Mouse (Mus musculus): ENCODE measurements at regions not wholly inside any gene's neighbourhood (a gene's known extent, or its start where the extent isn't known, plus 50 kb on each side); places are given as distances from the start of the nearest gene placed in this dataset.

DNA sequence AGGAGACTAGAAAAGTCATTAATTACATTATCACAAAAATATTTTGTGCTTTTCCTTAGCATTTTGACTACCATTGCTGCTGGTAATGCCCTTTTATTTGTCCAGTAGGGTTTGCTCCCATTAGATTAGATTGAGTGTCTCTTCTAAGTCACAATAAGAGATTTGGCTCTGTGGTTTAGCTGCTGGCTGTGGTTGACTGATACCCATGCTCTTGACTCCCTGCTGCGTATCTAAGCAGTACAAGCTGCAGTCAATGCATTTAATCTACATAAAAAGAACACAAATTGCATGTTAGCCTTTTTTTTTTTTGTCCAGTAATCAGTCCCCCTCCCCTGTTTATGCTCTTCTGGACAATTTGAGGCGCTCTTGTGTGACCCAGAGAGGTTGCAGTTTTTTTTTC is 133.0 kb upstream of the Rai2 start:
- Histone ChIP-seq H3K9me3 (replicated peaks; ENCODE audit: control insufficient read depth, low read length) (no peaks in the 10 kb centered on the region), H3K36me3 (ENCODE audit: control insufficient read depth, insufficient read depth, low read length) (no peaks in the 10 kb centered on the region), H3K27me3 (ENCODE audit: control insufficient read depth, insufficient read depth, low read length) (no peaks in the 10 kb centered on the region), H3K4me2 (no peak overlapping the region), H3K4me3 (ENCODE audit: low read depth, low read length) (no peak overlapping the region), H3K4me1 (ENCODE audit: control insufficient read depth, insufficient read depth, low read length) (no peaks in the 10 kb centered on the region), H3K9ac (ENCODE audit: low read depth, low read length) (no peak overlapping the region), H3K27ac (ENCODE audit: low read depth, low read length) (no peak overlapping the region)
- 61% methylated on average over 2 of the region's 2 CpGs for WGBS (ENCODE audit: insufficient replicate concordance)
- ATAC-seq (replicated peaks; ENCODE audit: insufficient number of reproducible peaks, low FRiP score, low TSS enrichment), result no peak

GRCm38 (mm10) chrX:161633869-161634268 is 83.0 kb upstream of the Rai2 start:
- H3K36me3 ChIP-seq (ENCODE audit: control insufficient read depth, insufficient read depth, low read length), result no peaks in the 10 kb centered on the region
- 88% methylated on average over 5 of the region's 5 CpGs for WGBS (ENCODE audit: insufficient replicate concordance)
- no peak overlapping the region for H3K27ac ChIP-seq (ENCODE audit: low read depth, low read length)
- no peaks in the 10 kb centered on the region for H3K27me3 ChIP-seq (ENCODE audit: control insufficient read depth, insufficient read depth, low read length)
- no peaks in the 10 kb centered on the region for H3K4me1 ChIP-seq (ENCODE audit: control insufficient read depth, insufficient read depth, low read length)
- no peak overlapping the region for H3K4me2 ChIP-seq
- H3K4me3 ChIP-seq (ENCODE audit: low read depth, low read length), result no peak overlapping the region
- ATAC-seq (replicated peaks; ENCODE audit: insufficient number of reproducible peaks, low FRiP score, low TSS enrichment), result no peak
- no peak overlapping the region for H3K9ac ChIP-seq (ENCODE audit: low read depth, low read length)
- H3K9me3 ChIP-seq (replicated peaks; ENCODE audit: control insufficient read depth, low read length), result no peaks in the 10 kb centered on the region

DNA sequence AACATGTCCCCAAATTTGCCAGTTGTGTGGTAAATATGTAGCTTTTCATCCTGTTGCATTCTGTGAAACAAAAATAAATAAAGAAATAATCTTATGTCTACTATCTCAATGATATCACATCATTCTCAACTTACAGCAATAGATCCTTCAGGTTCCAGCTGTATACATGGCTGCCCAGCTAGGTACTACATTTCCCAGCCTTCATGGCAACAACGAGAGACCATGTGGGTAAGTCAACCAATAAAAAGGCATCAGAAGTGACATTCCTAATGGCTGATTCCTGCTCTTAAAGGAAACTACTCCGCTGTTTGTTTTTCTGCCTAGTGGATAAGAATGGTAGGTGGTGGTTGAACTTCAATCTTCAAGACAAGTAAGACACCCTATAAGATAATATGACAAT is 82.5 kb upstream of the Rai2 start:
- no peaks in the 10 kb centered on the region for H3K9me3 ChIP-seq (replicated peaks; ENCODE audit: control insufficient read depth, low read length)
- no peaks in the 10 kb centered on the region for H3K36me3 ChIP-seq (ENCODE audit: control insufficient read depth, insufficient read depth, low read length)
- H3K27ac ChIP-seq (ENCODE audit: low read depth, low read length), result no peak overlapping the region
- WGBS (ENCODE audit: insufficient replicate concordance), result 64% methylated on average over 2 of the region's 2 CpGs
- H3K4me2 ChIP-seq, result no peak overlapping the region
- no peak for ATAC-seq (replicated peaks; ENCODE audit: insufficient number of reproducible peaks, low FRiP score, low TSS enrichment)
- H3K9ac ChIP-seq (ENCODE audit: low read depth, low read length), result no peak overlapping the region
- no peaks in the 10 kb centered on the region for H3K4me1 ChIP-seq (ENCODE audit: control insufficient read depth, insufficient read depth, low read length)
- no peak overlapping the region for H3K4me3 ChIP-seq (ENCODE audit: low read depth, low read length)
- H3K27me3 ChIP-seq (ENCODE audit: control insufficient read depth, insufficient read depth, low read length), result no peaks in the 10 kb centered on the region

GRCm38 (mm10) chrX:161635678-161636077 is 81.2 kb upstream of the Rai2 start:
- Histone ChIP-seq H3K4me3 (ENCODE audit: low read depth, low read length) (no peak overlapping the region), H3K27ac (ENCODE audit: low read depth, low read length) (no peak overlapping the region), H3K9ac (ENCODE audit: low read depth, low read length) (no peak overlapping the region), H3K27me3 (ENCODE audit: control insufficient read depth, insufficient read depth, low read length) (no peaks in the 10 kb centered on the region), H3K9me3 (replicated peaks; ENCODE audit: control insufficient read depth, low read length) (no peaks in the 10 kb centered on the region), H3K36me3 (ENCODE audit: control insufficient read depth, insufficient read depth, low read length) (no peaks in the 10 kb centered on the region), H3K4me1 (ENCODE audit: control insufficient read depth, insufficient read depth, low read length) (no peaks in the 10 kb centered on the region), H3K4me2 (no peak overlapping the region)
- 38% methylated on average over 9 of the region's 9 CpGs for WGBS (ENCODE audit: insufficient replicate concordance)
- 0 out of 2 replicates have a peak, but pooled peaks have one; percentile 59 for ATAC-seq (replicated peaks; ENCODE audit: insufficient number of reproducible peaks, low FRiP score, low TSS enrichment)

DNA sequence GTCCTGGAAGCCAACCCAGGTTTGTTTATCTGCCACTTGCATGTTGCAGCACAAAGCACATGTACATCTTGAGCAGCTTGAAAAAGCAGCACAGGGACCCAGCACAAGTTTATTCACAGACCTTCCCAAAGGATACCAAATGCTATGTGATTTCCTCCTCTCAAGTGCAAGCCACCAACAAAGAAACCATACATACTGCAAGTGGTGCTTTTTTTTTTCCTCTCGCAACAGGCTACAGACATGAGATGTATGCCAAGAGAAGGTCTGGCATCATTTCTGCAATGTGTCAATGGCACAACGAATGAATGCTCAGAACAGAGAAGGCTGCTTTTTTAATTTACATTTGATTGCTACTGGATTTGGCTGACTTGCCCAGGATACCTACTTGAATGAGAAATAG is 63.8 kb upstream of the Rai2 start:
- Histone ChIP-seq H3K9me3 (replicated peaks; ENCODE audit: control insufficient read depth, low read length) (no peaks in the 10 kb centered on the region), H3K4me3 (ENCODE audit: low read depth, low read length) (no peak overlapping the region), H3K4me1 (ENCODE audit: control insufficient read depth, insufficient read depth, low read length) (no peaks in the 10 kb centered on the region), H3K4me2 (no peak overlapping the region), H3K27ac (ENCODE audit: low read depth, low read length) (no peak overlapping the region), H3K36me3 (ENCODE audit: control insufficient read depth, insufficient read depth, low read length) (no peaks in the 10 kb centered on the region), H3K9ac (ENCODE audit: low read depth, low read length) (no peak overlapping the region), H3K27me3 (ENCODE audit: control insufficient read depth, insufficient read depth, low read length) (no peaks in the 10 kb centered on the region)
- WGBS (ENCODE audit: insufficient replicate concordance), result 71% methylated on average over 2 of the region's 2 CpGs
- no peak for ATAC-seq (replicated peaks; ENCODE audit: insufficient number of reproducible peaks, low FRiP score, low TSS enrichment)

- WGBS (ENCODE audit: insufficient replicate concordance), result 66% methylated on average over 3 of the region's 3 CpGs
- Histone ChIP-seq H3K4me1 (ENCODE audit: control insufficient read depth, insufficient read depth, low read length) (no peaks in the 10 kb centered on the region), H3K4me3 (ENCODE audit: low read depth, low read length) (no peak overlapping the region), H3K9me3 (replicated peaks; ENCODE audit: control insufficient read depth, low read length) (no peaks in the 10 kb centered on the region), H3K9ac (ENCODE audit: low read depth, low read length) (no peak overlapping the region), H3K4me2 (no peak overlapping the region), H3K27ac (ENCODE audit: low read depth, low read length) (no peak overlapping the region), H3K36me3 (ENCODE audit: control insufficient read depth, insufficient read depth, low read length) (no peaks in the 10 kb centered on the region), H3K27me3 (ENCODE audit: control insufficient read depth, insufficient read depth, low read length) (no peaks in the 10 kb centered on the region)
- ATAC-seq (replicated peaks; ENCODE audit: insufficient number of reproducible peaks, low FRiP score, low TSS enrichment), result no peak
Observed at GRCm38 (mm10) chrX:161660106-161660505, 56.8 kb upstream of the Rai2 start.

DNA sequence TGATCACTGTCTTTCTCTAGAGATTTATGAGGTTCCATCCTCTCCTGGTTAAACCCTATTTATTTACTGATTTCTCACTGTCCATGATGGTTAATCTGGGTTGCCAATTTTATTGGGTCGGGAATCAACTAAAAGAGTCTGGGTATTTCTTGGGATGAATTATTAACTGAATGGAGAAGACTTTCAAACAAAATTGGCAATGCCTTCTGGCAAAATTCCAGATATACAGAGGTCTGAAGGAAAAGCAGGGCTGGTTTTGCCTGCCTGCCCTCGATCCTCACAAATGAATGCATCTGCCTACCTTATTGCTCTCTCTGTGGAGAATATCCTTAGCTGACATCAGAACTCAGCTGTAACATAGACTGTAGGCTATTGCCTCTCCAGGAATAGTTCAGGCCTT is 54.9 kb upstream of the Rai2 start:
- Histone ChIP-seq H3K27me3 (ENCODE audit: control insufficient read depth, insufficient read depth, low read length) (no peaks in the 10 kb centered on the region), H3K4me2 (no peak overlapping the region), H3K27ac (ENCODE audit: low read depth, low read length) (no peak overlapping the region), H3K4me1 (ENCODE audit: control insufficient read depth, insufficient read depth, low read length) (no peaks in the 10 kb centered on the region), H3K9ac (ENCODE audit: low read depth, low read length) (no peak overlapping the region), H3K9me3 (replicated peaks; ENCODE audit: control insufficient read depth, low read length) (no peaks in the 10 kb centered on the region), H3K36me3 (ENCODE audit: control insufficient read depth, insufficient read depth, low read length) (no peaks in the 10 kb centered on the region), H3K4me3 (ENCODE audit: low read depth, low read length) (no peak overlapping the region)
- WGBS (ENCODE audit: insufficient replicate concordance), result 85% methylated on average over 2 of the region's 2 CpGs
- ATAC-seq (replicated peaks; ENCODE audit: insufficient number of reproducible peaks, low FRiP score, low TSS enrichment), result no peak

All from heart, embryonic 11.5 days (tissue).